Mouse (Mus musculus) neutrophil, adult 83 days (primary cell): ENCODE results near the gene Irgq. TPM values are rescaled to one million over a fixed set of nuclear protein-coding genes. Genes with fewer than 3 reads are reported as not detected.

Source experiments
- total RNA-seq, 2 experiments: library from RNA; stranded (reverse); gene quantifications; one replicate each; pipeline ENCODE4 v1.2.4; 2023

The Irgq gene
- total RNA-seq, result 1 to 10 TPM; 5.8 to 6.4 TPM

DNA sequence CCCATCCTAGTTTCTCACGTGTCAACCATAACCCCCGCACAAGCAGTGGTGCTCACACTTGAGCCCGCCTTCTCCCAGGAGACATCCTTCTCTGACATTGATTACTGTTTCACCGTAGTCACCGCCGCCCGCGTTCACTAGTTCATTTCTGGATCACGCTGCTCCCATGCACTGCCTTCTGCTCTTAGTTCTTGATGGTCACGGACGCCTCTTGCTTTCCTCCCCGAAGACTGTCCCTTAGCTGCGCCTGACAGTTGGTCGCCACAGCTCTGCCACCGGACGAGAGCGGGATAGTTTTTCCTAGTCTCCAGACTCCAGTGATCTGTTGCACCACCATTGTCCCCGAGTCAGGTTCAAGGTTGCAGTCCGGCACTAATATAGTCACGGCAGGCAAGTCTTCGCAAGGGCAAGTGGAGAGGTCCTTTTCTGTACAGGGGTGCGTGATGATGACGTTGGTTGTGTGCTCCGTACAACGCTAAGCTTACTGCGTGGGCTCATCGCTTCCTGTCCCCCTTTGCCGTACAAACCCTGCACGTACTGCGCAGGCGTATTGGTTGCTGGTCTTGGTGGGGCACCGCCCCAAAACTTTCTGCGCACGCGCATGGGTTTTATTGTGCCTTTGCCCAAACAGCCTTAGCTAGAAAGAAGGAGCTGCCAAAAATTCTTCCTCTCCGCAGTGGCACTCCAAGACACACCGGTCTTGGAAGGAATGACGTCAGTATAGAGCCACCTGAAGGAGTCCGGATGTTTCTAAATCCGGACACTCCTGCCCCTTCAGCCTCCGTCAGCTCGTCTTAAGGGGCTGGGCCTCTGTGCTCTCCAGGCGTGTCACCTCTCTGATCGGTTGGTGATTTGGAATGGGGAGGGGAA is at the start of gene Irgq:
Gene Irgq (plus strand): TSS at position 628 of the 870 bp plus-strand sequence.

DNA sequence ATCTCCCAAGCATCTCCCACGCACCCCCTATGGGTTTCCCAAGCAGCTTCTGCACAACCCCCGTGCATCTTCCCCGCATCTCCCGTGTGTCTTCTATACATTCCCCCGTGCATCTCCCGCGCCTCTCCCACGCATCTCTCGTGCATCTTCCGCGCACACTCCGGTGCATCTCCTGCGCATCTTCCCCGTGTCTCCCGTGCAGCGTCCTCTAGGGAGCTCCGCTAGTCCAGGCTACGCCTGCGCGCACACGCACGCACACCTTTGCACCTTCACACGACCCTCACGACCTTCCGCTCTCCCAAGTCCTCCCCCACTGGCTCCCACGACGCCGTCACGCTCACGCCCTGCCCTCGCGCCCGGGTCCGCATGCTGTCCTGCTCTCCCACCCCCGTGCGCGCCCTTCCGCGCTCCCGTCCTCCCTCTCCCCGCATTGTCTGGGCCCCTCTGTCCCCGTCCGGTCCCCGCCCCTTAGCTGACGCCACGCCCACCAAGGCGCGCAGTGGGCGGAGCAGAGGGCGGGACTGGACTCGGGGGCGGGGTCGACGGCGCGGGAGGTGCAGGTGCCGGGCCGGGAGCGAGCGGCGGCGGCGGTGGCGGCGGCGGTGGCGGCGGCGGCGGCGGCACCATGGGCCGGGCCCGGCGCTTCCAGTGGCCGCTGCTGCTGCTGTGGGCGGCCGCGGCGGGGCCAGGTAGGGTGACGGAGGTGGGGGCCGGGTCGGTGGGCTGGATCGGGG is 48.8 kb upstream of the Irgq start, which contains the start of gene Cadm4:
Gene Cadm4 (plus strand): TSS at position 550 of the 734 bp plus-strand sequence.

DNA sequence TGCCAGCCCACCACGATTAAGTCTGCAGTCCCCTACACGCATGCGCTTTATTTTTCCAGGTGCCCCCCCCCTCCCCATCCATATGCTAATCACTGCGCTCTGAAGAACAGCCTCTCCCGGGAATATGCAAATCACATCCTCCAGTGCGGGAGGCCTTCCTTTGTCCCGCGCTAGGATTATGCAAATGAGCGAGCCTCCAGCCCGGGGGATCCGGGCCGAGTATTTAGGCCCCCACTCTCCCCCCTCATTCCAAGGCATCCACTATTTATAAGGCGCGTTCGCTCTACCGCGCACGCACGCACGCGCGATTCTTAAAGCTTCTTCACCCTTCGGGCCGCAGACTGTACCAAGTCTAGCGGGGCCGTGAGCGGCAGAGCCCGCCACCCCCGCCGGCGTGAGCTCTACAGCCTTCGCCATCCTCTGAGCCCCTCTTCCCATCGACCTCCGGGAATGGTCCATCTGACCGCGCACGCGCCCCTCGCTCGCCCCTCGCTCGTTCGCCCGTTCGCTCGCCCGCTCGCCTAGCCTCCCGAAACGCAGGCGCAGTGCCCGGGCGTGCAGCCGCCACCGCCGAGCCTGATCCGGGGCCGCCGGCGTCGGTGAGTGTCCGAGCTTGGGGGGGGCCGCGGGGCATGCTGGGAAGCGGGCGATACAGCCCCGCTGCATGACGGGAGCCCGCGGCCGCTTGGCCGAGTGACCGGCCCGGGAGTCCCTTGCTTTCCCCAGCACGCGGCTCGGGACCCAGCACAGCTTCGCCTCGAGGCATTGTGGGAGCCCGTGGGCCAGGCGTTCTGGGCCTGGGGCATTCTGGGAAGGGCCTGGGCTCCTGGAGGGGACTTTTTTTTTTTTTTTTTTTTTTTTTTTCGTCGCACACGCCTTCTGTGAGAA is 23.4 kb upstream of the Irgq start, which contains the start of gene Zfp428:
Gene Zfp428 (plus strand): TSS at position 169 of the 888 bp plus-strand sequence.

DNA sequence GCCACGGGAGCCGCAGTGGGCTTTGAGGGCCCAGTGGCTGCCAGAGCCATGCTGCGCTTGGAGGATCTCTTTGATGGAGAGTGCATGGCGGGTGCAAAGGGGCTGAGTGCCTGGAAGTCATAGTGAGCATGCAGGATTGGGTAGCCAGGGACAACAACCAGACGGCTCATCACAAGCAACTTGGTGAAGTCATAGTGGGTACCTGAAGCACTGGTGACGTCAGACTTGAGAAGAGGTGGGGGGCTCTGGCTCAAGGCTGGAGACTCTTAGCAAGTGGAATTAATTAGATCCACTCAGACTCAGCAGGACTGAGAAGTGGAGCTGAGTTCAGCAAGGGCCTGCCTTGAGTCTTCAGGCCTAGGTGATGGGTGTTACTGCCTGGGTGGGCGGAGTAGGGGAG is 18.1 kb upstream of the Irgq start, which contains the start of gene AC161166.1:
Gene AC161166.1 (minus strand): TSS at position 101 of the 400 bp plus-strand sequence.

DNA sequence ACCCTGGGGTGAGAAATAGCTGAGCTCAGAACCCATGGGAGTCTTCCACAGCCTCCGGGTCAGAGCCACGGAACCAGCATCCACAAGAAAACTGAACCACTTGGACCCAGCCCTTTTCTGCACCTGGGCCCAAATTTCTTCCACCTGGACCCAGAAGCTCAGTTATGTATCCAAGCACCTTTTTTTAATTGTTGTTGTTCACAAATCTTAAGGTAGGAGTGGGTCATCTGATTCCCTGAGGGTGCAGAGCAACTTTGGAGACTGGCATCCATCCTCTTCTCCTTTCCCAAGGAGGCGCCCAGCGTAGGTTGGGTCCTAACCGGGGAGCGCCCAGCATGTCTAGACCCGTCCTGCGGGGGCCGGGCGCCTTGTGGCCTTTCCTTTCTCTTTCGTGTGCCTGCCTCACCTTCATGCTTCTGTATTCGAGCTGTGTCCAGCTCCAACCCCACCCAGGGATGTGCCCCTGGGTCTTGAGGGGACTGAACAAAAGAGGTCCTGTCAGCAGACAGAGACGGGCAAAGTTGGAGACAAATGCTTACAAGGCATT is 15.7 kb downstream of the Irgq start, which contains the start of the genes Pinlyp and Xrcc1:
Gene Pinlyp (minus strand): TSS at position 51 of the 547 bp plus-strand sequence.
Gene Xrcc1 (plus strand): TSS at position 222 of the 547 bp plus-strand sequence.

DNA sequence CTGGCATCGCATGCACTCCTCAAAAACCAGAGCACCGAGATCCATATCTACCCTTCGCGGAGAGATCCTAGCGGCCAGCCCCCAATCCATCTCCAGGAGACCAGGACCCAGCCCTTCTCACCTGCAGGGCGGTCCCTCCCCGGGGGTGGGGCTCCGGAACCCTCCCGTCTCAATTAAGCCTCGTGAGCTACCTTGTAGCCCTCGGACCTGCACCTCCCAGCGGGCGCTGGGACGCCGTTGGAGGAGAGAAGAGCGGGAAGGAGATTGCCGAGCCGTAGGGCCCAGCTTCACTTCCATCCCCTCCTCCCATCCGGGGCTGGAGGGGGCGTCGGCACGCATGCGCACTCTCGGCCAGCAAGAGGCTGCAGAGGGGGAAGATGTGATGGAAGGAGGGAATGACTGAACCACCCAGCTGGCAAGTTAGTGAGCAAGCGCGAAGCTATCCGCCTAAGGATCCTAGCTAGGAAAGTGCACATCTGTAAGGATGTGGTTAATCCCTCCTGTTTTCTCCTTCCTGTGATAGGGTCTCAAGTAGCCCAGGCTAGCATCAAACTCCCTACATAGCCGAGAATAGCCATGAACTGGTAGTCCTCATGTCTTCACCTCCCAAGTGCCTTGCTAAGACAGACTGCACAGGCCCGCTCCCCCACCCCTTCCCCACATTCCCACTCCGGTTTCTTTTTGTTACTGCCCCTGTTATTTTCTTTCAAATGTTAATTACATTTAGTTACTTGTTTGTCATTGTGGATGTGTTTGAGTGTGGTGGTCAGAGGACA is 57.0 kb downstream of the Irgq start, which contains the start of the genes Ethe1 and Zfp575:
Gene Ethe1 (plus strand): TSS at position 214 of the 776 bp plus-strand sequence.
Gene Zfp575 (minus strand): TSS at position 312 of the 776 bp plus-strand sequence.

Other genes starting within 250 kb of the Irgq start
- 1 to 10 TPM; 4.1 to 4.4 TPM for gene Zfp61, start 229.5 kb upstream of the Irgq start, total RNA-seq
- 1 to 10 TPM in 1 of 2 experiments, under 1 TPM in 1; 0.50 to 1.2 TPM for gene Zfp94, start 214.0 kb upstream of the Irgq start, total RNA-seq
- not detected for gene Tescl, start 196.8 kb upstream of the Irgq start, total RNA-seq
- gene Lypd5, start 181.5 kb upstream of the Irgq start, total RNA-seq, result not detected
- gene Kcnn4, start 160.4 kb upstream of the Irgq start, total RNA-seq, result 10 to 100 TPM; 18.0 to 23.3 TPM
- gene Smg9, start 131.1 kb upstream of the Irgq start, total RNA-seq, result 10 to 100 TPM; 47.5 to 50.1 TPM
- gene Irgc1, start 78.4 kb upstream of the Irgq start, total RNA-seq, result 1 to 10 TPM; 1.2 to 1.6 TPM
- 100 to 1,000 TPM; 869 to 905 TPM for gene Plaur, start 68.2 kb upstream of the Irgq start, total RNA-seq
- under 1 TPM in 1 of 2 experiments, not detected in 1; 0.20 TPM for gene Cadm4, start 48.7 kb upstream of the Irgq start, total RNA-seq
- under 1 TPM; 0.53 to 0.96 TPM for gene Zfp428, start 23.7 kb upstream of the Irgq start, total RNA-seq
- gene AC161166.1, start 18.2 kb upstream of the Irgq start, total RNA-seq, result not detected
- gene Pinlyp, start 15.4 kb downstream of the Irgq start, total RNA-seq, result not detected
- 10 to 100 TPM; 33.5 to 34.6 TPM for gene Xrcc1, start 15.6 kb downstream of the Irgq start, total RNA-seq
- 10 to 100 TPM; 64.1 to 70.6 TPM for gene Ethe1, start 56.9 kb downstream of the Irgq start, total RNA-seq
- gene Zfp575, start 57.0 kb downstream of the Irgq start, total RNA-seq, result under 1 TPM in 1 of 2 experiments, not detected in 1; 0.15 TPM
- gene Phldb3, start 80.1 kb downstream of the Irgq start, total RNA-seq, result 1 to 10 TPM; 6.0 to 6.7 TPM
- gene Lypd3, start 105.9 kb downstream of the Irgq start, total RNA-seq, result not detected
- not detected for gene Tex101, start 146.0 kb downstream of the Irgq start, total RNA-seq
- 1 to 10 TPM in 1 of 2 experiments, not detected in 1; 1.4 TPM for gene BC049730, start 178.6 kb downstream of the Irgq start, total RNA-seq
- 1 to 10 TPM; 7.2 to 7.3 TPM for gene Gm4763, start 196.2 kb downstream of the Irgq start, total RNA-seq
- gene Cd177, start 229.6 kb downstream of the Irgq start, total RNA-seq, result 1,000 to 10,000 TPM; 1,228 to 1,288 TPM
- 10 to 100 TPM; 68.3 to 68.8 TPM for gene Ceacam10, start 246.5 kb downstream of the Irgq start, total RNA-seq